Mouse (Mus musculus) 3134 (cell line): Measurements from ENCODE around the gene Fyn.

Experiments used
- DNase-seq: peaks from one replicate; pipeline ENCODE4 v3.0.0-alpha.2; 2011; ENCODE audit warnings: low spot score; ENCODE audit not compliant: insufficient read length; ENCODE audit errors: extremely low read depth

Fyn gene

DNA sequence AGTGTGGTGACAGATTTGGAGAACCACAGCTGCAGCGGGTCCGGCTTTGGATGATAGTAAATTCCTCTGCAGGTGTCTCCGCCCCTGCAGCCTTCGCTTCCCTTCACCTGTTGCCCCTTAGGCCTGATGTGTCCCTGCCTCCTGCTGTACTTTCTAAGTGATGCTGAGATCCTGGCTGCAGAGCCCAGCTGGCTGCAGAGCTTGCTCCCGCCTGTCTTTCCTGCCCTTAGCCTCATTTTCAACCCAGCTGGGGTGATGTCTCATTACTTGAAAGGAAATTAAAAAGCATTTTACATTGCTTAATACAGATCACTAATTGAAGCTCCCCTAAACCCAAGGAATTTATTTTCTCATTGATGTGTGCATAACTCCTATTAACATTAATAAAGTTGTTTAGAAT is 70.2 kb downstream of the Fyn start:
- DNase-seq: no peak

DNA sequence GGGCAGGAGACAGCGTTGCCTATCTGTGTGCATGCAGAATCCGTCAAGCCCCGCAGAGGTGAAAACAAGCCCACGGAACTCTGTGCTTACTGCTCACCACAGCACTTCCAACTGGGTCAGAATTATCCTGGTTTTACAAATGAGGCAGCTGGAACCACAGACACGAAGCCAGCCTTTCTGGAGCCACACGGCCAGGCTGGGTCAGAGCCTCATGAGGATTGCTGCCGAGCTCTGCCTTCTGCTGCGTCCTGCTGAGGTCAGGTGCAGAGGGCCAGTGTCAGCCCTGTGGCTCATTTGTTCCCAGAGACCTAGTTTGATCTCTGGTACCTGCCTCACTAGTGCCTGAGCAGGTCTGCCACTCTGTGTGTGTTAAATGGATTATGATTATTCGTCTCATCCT is 71.9 kb downstream of the Fyn start:
- DNase-seq: no peak

DNA sequence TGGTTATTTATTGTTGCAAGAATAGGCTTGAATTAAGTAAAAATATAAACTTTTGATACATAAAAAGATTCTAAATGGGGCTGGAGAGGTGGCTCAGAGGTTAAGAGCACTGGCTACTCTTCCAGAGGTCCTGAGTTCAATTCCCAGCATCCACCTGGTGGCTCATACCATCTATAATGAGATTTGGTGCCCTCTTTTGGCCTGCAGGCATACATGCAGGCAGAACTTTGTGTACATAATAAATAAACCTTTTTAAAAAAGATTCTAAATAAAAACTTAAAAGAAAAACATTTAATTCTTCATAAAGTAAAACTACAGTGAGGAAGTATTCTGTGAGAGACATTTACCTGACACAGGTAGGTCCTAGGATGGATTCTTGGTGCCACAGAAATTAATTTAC is 73.0 kb downstream of the Fyn start:
- no peak for DNase-seq

DNA sequence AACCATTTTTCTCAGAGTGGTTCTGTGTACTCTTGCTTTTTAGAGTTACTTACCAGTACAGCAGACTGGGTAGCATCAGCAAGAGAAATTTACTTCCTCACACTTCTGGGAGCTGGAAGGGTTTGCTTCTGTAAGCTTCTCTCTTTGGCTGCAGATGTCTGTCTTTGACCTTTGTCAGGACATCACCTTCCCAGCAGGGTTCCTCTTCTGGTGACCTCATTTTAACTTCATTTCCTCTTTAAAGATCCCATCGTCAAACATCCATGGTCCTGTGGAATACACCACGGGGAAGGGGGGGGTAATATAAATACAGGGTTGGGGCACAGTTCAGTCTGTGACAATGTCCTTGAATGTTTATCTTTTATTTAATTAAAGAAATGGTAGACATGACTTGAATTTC is 74.5 kb downstream of the Fyn start:
- DNase-seq: no peak

DNA sequence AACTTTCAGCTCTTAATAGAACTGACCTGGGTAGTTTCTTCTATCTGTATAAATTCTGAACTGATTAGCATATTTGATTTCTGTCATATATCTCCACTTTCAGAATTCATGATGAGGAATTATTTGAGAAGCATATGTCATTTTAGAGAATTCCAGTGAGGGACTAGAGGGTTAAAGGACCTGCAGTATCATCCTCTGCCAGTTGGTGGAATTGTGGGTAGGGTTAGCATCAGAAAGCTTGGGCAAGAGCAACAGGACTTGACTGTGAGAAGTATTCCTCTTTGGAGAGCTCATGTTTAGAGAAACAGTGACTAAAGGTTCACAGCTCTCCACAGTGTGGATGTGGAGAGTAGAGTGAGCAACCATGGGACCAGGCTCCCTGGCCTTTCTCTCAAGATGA is 75.3 kb downstream of the Fyn start:
- DNase-seq: no peak

DNA sequence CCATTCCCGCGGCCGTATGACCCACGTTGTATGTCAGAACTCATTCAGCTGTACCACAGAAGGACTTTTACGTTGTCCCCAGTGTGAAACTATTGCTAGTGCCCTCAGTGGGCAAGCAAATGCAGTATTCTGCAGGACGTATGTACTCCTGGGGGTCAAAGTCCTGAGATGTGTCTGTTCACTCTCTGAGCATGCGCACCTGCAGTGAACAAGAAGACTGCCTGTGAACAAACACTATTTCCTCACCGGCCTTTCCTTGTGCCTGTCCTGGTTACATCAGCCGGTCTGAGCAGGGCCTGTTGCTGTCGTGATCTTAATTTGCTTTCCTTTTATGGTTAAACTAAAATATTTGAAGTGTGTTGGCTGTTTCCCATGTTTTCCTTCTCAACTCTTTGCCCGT is 77.2 kb downstream of the Fyn start:
- DNase-seq: no peak

DNA sequence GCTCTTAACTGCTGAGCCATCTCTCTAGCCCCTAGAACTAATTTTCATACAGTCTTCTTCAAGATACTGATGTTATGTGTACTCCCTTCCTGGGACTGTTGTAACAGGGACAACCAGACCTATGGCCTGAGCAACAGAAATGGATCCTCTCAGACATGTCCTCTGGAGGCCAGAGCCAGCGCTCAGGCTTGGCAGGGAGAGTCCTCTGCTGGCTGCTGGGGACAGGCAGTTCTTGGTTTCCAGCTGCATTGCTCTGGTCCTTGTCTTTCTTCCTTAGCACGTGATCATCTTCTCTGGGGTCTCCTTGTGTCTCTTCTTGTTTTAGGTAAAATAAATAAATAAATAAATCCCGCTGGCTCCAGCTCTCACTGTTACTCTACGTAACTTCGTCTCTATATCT is 78.1 kb downstream of the Fyn start:
- no peak for DNase-seq

DNA sequence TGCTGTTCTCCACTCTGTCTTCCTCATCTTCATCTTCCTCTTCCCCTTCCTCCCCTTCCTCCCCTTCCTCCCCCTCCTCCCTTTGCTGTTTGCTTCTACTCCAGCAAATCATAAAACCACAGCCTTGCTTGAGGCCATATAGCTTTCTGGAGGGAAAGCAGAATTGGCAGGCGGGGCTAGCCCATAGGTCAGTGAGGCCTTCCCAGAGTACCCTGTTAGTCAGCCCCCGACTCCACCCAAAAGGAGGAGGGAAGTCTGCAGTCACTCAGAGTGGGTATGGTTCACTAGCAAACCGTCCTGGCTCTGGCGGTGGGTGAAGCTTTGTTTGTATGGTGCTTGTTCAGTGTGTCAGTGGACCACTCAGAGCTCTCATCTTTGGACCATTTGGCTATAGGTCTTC is 80.5 kb downstream of the Fyn start:
- peak; percentile 29 for DNase-seq

DNA sequence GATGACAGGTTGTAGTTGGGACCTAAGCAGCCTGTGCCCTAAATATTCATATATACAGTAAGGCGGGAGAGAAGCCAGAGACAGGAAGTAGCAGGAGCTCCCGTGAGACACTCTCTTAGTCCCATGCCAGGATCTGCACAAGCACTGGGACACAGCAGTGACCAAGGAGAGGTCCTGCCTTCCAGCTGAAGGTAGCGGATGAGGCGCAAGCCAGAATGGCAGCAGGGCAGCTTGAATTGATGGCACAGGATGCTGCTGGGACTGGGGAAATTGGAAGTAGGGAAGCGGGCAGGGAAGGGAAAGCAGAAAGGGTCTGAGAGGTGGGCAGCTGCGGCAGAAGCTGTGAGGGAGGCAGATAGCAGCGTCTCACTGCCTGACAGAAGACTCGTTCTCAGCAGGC is 81.7 kb downstream of the Fyn start:
- no peak for DNase-seq

DNA sequence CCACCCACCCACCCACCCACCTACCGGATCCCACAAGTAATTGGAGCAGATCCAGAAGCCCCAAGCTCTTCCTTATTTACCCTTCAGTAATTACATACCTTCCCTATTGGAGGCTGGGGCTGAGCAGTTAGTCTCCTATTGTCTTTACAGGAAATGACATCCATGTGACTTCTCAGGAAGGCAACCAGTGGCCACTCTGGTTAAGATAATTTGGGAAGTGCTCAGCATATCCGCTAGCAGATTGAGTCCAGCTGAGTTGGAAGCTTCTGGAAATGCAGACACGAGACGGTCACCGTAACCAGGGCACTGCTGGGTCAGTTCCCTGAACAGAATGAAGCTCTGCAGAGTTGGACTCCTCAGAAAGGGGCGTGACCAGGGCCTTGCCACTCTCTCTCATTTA is 82.4 kb downstream of the Fyn start:
- DNase-seq: no peak

DNA sequence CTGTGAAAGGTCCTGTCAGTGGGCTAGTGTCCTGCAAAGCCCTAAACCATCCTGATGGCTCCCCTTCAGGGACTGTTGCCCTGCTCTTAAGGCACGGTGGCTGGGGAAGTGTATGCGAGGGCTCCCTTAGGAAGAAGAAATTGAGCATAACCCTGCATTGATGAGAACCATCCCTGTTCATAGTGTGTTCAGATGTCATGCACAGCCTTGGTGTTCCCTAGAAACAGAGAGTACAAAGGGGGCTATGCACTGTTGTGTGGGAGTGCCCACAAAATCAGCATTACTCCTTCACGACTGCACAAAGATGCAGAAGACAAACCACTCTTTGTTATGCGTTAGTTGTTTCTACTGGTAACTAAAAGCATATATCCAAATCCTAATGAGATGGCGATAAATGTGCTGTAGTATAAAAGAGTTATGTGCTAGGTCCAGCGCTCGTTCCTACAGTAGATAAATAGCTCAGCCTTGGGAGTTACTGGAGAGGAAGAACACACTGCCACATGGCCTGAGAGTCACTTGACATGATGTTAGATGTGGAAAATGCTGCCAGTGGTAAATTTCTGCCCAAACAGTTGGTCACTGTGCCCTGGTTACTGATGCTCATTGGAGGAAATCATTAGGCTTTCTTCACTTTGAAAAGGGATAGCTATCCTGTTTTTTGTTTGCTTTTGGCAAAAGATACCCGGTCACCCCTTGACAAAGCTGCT is 83.4 kb downstream of the Fyn start:
- DNase-seq: no peak

DNA sequence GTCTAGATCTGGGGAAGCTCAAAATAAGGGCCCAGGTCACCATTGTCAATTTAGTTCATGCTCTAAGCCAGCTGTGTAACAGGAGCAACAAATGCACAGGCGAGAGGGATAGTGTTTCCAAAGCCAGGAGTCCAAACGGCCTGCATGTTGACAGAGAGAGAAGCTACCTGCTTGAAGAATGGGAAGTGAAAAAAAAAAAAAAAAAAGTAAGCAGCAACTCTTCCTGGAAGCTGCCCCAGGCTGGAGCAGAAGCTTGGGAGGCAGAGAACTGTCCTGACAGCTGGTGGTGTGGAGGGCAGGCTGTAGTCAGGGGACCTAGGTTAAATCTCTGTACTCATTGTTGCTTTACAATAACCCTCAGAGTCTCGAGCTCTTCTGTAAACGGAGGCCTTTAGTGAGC is 86.7 kb downstream of the Fyn start:
- DNase-seq: no peak

DNA sequence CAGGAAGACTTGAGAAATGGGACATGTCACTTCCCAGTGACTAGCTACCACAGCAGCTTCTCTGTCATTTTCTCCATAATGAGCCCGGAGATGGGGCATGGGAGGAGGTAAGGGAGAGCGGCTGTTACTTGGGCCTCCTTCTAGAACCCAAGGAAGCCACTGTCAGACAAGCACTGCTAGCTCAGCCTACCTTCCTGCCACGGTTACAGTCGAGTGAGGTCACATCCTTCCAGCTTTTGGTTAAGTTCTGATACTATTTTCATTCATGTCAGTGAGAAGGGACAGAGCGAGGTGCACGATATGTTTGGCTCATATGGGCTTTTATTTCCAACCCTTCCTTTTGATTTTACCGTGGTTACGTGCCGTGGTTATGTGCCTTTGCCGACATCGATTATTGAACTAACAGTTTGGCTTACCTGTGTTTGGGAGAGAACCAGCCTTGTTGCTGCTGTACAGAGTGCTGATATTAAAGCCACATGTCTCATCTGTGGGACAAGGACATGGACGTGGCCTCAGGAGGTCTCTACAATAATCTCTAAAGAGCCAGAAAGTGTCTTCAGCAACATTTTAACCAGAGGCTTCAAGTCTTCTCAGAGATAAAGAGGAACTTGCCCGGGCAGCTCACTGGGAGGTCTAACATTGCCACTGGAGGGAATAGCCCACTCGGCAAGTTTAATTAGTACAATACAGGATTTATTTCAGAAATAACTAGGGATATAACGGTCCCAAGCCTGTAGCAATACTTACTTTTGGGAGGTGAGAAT is 87.4 kb downstream of the Fyn start:
- DNase-seq: no peak

DNA sequence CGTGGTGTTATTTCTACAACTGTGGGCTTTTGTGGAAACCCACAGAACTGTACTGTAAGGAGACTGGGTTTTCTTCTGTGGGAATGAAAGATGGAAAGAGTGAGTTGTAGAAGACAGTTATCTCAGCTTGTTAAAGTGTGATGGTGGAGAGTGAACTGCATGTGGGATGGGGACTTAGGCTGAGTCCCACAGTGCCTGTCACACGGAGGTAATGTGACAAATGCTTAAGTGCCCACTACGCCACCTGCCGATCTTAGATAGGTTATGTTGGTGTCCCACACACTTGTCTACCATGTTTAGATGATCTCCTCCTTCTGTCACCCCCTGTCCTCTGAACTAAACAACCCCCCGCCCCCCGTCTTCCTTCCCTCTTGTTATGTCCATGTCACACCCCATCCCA is 88.1 kb downstream of the Fyn start:
- no peak for DNase-seq

DNA sequence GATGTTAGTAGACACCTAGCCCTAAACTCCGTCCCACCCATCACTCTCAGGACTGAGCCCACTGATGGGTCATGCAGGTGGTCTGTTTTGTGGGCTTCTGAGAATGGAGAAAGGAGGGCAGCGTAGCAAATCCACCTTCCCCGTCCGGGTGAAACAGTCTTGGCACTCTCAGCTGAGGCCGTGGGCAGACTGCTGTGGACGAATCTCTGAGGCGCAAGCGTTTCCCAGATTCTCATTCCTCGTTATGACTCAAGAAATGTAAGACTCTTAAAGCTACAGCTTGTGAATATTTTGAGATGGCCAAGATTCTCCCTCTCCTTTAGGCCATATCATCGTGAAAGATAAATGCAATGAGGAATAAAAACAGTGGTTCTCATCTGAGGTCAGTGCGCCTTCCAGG is 88.6 kb downstream of the Fyn start:
- no peak for DNase-seq

DNA sequence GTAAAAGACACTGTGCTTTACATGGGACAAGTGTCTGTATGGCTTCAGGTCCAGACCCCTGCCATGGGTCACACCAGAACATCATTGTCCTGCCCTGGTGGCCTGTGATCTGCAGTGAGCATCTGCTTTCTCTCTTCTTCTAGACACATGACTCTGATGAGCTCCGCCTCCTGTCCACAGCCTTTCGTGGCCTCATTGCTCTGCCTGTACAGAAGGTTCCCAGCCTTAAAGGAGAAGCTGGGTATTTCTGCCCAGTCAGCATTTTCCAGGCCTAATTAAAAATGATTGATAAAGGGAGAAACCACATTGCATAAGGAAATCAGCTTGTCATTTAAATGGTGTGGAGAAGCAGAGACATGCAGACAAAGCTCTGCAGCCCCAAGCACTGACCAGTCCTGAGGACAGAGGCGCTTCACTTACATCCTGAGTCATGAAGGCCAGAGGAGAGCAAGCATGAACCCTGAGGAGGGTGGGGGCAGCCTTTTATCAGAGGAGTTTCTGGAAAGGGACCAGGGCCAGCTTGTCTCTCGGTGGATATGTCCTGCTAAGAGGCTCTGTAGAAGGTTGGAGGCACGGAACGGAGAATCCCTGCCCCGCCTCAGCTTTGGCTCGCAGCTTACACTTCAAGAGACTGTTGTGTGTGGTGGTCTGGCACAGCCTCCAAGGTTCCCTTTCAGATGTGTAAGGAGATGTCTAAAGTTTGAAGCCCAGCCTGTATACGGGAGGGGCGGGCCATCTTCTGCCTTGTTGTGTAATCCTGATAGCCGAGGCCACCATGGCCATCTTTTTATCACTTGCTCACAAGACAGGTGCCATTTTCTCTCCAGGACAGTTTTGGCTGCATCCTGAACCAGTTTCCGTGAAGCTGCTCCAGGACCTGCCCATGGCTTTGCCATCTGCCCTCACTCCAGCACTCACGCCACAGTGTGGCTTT is 90.4 kb downstream of the Fyn start:
- DNase-seq: no peak

DNA sequence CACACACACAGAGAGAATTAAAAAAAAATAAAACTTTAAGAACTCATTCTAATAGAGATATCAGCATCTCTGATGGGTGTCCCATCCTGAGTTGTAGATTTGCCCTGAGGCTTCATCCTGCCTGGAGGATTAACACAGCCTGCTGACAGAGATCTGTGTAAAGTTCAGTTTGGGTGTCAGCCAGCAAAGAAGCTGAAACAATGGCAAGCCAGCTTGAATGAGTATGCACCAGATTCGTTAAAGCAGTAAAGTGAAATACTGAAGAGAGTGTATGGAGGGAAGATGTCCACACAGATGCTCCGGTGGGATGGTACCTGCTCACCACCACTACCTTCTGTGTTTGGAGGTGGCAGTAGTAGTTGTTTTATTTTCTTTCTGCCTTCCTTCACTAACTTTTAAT is 92.0 kb downstream of the Fyn start:
- no peak for DNase-seq

DNA sequence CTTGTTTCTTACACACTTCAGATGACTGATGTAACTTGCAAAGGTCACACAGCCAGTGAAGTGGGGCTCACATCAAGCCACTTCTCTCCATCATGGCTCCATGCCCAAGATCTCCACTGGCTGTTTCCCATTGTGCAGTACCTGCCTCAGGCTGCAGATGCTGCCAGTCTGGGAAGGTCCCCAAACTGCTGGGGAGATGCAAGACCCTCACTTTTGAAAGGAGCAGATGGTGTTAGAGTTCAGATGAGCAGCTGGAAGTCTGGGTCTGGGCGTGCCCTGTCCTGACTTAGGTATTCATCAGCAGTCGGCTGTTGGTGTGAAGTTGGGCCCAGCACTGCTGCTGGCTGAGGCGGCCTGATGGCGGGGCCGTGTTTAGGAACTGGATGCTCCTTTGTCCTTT is 93.3 kb downstream of the Fyn start:
- no peak for DNase-seq

DNA sequence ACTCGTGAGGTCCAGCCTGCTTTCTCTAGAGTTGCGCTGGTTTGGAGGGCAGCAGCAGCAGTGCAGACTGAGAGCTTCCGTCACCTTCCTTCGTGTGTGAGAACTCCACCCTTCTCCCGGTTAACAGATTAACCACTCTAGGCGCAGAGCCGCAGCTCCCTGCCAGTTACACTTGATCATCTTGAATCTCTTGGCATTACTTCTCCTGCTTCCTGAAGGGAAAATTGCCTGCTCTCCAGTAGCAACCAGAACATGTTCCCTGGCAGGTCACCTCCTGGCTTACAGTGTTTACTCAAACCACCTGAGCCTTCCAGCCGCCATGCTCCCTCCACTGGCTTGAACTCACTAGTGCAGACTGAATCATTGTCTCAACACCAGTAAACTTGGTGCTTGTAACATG is 94.1 kb downstream of the Fyn start:
- DNase-seq: no peak

DNA sequence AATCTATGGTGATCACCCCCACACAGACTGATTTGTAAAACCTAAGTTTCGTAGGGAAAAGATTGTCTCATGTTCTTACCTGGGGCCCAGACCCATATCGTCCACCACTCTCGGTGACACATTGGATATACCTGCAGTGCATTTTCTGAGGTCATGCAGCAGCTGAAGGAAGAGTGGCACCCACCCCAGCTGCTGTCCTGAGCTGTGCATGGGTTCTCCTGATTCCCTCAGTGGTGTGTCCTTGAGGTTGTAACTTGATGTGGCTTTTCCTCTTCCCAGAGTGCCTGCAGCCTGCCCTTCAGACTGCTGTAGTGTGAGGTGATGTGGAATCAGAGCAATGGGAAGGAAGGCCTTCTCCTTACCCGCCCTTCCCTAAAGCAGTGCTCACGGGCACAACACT is 95.7 kb downstream of the Fyn start:
- no peak for DNase-seq

DNA sequence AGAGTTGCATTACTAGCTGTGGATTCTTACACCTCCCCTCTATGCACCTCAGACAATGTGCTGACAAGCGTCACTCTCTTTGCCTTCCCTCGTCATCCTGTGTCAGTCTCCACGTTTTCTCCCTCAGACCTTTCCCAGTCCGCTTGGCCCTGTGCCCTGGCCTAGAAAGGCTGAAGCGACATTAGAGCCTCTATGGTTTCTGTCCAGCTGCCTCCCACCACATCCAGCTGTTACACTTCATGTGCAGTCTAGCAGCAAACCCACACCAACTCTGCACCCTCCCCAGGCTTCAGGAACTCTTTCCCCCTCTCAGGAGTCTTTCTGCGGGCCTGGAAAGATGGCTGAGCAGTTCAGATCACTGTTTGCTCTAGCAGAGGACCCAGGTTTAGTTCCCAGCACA is 98.7 kb downstream of the Fyn start:
- no peak for DNase-seq

DNA sequence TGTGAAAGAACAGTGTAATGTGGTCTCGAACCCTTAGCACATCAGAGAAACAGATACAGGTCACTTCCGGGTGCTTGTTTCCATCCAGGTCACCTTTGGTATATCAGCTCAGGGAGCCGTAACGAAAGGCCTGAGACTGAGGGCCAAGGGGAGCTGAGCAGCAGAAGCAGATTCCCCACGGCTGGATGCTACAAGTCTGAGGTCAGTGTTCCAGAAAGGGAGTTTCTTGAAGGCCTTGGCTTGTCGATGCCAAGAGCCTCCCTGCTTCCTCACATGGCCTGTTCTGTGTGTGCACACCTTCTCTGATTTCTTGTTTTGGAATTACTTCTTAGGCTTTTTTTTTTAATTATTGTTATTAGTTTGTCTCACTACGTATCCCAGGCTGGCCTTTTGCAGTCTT is 99.2 kb downstream of the Fyn start:
- no peak for DNase-seq
